Mouse (Mus musculus) MN1 (cell line): ENCODE measurements around the gene 1700056E22Rik.
A peak's percentile ranks its signal among the peaks of the same experiment; 100 is the strongest.

Source experiments
- DNase-seq: peaks from one replicate; pipeline ENCODE4 v3.0.0-alpha.2; 2016; ENCODE audit warnings: low spot score

1700056E22Rik gene

DNA sequence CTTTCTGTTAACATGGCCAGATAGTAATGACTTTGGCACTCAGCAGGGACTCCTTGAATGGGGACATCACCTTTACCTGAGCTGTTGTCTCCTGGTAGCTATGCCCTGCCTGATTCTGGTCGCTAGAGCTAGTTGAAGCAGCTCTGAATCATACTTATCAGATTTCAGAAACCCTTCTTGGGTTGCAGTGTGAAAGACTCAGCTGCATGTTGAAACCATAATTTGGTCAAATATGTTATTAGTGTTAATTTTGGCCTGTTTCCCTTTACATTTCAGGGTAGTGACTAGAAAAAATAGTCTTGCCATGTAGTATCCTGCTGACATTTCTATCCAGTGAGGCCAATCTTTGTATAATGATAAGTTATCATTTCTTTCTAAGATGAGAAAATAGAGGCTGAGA is 17.2 kb upstream of the 1700056E22Rik start:
- DNase-seq, result no peak

DNA sequence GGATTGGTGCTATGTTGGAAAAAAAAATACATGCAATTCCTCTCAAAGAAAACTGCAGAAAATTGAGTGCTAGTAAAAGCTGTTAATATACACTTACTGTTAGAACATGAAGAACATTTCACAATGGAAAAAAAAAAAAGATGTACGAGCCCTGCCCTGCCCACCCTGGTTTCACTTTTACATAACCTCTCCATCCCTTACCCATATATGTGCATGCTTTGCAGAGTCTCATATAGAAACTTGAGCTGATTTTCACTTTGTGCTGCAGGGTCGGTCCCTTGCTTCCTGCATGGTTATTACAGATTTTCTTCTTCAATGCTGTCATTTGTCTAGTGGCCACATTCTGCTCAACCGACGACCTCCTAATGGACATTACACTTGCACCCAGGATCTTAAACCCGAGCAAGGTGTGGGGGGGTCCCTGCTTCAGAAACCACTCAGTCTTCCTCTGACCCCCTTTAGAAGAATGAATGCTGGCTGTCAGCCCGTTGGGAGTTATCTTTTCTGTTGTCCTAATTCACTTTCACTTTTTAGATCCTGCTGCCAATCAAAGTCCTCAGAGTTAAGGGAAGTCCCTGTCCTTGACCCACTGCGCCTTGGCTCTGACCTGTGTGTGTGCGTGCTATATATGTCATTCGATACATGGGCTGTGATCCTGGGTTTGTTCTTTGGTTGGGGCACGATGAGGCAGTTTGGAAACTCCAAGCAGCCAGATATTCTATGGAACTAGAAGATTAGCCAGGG is 14.7 kb upstream of the 1700056E22Rik start:
- no peak for DNase-seq

DNA sequence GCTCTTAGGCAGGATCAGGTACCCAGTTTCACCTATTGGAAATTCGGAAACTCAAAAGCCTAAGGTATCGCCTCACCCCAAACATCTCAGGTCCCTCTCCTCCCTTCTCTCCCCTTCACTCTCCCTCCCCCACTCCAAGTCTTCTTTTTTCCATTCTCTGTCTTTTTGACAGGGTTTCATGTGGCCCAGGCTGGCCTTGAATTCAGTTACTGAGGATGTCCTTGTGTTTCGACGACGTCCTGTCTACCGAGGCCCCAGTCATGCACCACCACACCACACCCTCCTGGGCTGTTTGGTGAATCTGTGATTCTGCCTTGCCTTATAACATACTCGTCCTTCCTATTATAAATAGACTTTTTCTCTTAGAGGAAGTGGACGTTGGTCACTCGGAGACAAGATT is 13.7 kb upstream of the 1700056E22Rik start:
- DNase-seq, result no peak

DNA sequence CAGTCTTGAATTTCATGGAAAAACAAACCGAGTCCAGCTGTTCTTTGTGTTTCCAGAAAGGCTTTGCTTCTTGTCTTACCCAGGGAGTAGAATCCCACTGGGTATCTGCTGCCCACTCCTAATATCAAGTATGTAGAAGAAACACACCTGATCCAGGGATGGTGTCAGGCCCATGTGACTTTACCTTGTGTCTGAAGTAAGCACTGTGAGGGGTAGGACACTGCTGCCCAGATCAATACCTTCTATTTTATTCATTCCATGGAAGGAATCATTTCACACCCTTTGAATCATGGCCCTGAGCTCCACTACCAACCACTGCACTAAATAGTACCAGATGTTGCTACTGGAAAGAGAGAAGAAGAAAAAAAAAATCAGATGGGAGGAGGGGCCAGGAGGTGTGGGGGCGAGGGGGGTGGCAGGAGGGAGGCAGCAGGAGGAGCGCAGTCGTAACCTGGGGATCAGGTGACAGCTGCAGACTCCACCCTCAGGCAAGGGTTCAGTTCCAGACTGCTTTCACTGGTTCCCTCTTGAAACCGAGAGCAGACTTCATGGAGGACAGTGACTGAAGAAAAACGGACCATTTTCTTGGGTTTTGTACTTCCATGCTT is 12.1 kb upstream of the 1700056E22Rik start:
- no peak for DNase-seq

DNA sequence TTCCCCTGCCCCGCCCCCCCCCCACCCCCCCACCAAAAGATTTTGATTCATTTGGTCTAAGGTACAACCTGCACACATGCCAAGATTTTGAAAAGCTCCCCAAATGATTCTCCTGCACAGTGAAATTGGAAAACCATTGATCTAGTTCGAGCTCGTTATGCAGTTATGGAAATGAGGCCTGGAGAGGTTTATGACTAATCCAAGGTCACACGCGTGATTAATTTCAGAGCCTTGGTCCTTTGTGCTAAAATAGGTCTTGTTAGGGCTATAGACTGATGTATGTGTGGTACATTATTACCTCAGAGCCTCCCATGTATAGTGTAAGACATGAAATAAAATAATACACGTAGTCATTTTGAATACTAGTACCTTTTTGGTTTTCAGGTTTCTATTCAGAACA is 9.3 kb upstream of the 1700056E22Rik start:
- no peak for DNase-seq

DNA sequence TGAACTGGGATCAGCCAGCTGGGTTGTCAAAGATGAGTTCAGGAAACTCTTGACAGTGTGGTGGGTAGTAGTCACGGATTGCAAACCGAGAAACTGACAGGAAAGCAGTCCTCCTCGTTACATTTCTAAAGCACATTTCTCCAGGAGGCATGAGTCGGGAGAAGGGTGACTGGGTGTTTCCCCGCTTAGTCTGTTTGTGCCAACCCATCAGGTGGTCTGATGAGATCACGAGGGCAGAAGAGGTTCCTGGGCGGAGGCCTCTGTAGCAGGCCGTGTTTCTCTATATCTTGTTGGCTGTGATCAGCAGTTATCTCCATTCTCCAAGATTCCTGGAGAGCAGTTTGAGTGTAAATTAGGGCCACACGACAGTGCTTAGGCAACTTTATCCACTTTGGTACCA is 8.6 kb upstream of the 1700056E22Rik start:
- no peak for DNase-seq

DNA sequence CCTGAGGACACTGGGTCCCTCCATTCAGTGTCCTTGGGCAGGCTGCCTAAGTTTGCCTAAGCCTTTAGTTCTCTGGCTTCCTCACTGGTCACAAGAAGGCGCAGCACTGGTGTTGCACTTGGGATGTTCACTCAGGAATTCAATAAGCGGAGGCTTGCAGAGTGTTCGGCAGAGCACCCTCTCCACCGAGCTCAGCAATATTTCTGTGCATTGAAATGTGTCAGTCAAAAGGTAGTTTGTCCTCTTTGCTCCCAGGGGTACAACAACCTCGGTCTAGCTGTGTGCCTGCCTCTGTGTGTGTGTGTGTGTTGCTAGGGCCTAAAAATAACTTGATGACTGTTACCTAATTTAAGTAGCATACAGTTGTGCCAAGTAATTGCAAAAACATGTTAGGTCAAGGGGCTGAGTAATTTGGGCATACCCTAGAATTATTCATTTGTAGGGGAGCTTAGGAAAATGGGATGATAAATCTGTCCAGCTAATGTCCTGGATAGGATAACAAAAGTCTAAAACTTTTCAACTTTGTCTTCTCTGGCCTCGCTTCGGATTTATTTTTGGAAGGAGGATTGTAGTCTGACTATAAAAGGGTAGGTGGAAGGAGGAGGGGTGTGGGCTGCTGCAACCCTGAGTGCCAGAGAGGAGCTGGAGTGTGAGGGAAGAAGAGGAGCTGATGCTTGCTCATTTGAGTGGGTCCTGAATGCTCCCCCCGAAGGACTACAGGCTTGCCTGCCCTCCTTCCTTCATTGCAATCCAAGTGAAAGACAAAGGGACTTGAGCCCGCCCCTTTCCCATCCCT is 7.9 kb upstream of the 1700056E22Rik start:
- DNase-seq, result no peak

DNA sequence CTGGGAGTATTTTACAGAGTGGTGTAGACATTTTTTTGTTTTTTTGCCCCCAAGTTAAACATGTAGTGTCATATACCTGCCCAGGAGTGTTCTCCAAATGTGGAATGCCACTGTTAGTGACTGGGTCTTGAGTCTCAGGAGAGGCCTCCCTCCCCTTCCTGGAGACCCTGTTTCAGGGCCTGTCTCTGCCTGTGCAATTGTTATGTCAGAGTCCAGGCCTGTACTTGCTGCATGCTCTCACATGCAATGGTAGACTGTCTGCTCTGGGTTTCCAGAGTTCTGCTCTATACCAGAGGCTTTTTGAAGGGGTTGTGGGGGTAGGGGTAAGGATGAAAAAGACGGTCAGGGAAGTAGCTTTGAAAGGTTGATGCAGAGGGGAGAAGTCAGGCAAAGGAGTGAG is 6.8 kb upstream of the 1700056E22Rik start:
- DNase-seq, result no peak

DNA sequence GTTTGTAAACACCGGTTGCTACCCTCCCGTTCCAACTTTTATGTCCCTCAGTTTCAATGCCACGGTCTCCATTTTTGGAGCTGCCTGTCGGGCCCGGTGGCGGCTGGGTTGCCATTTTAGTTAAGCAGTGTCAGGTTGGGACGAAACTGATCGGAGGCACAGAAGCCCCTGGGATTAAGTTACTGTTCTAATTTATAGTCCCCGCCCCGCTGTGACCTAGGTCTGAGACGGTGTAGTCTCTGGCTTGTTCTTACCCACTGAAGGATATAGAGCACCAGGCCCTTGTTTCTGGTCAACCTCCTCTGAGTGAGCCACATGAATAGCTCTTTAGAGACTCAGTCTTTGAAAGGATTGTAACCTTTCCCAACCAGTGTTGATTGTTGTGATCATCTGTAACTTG is 6.1 kb upstream of the 1700056E22Rik start:
- no peak for DNase-seq

DNA sequence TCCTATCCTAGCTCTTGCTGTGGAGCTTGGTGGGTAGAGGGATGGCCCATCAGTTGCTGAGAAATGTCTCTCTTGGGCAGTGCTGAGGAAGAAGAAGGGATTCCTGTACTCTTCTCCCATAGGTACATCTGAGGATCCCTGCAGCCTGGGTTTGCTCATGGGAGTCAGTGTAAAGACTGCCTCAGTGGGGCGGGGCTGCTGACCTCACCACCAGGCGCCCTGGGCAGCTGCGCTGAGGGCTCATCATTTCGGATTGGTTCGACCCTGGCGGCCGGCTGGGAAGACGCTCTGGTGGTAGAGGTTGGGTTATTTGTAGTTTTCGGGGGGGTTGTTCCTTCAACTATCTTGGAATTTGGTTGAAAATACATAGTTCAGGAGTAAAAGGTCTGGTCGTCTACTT is 5.2 kb upstream of the 1700056E22Rik start:
- DNase-seq, result no peak

DNA sequence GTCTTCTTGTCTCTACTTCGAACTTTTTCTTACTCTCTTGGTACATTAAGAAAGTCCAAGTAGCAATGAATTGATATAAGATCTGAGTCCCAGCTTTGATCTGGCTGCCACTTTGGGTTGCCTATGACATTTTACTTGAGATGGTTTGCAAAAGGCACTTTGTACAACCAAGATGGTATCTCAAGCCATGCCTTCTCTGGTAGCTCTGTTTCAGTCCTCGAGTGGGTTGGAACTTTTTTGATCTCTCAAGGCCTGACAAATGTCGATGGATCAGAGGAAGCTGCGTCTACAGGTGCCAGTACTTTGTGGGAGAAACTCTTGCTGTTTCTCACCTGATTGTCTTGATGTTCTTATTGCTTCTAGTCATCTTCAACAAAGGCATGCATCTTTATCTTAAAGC is 3.7 kb upstream of the 1700056E22Rik start:
- DNase-seq, result no peak

DNA sequence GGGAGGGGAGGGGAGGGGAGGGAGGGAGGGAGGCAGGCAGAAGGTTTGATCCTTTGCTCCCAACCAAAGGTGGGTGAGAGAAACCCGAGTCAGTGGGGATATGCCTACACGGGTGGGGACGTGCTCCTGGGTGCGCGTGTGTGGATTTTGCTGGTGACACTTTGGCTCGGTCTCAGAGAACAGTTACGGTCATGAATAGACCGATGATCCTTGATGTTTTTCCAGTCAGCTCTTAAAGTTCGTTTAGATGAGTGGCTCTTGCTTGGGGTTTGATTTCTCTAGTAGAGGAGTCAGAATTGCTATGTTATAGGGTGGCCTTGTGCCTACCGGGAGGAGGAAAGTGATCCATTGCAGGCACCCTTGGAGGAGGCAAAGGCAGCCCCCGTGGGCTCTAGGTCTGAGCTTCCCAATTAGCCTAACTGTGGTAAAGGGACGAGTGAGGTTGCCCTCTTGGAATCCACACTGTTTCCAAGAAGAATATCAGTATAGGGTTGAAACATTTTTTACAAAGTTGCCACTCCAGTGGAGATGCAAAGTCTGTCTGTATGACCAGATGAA is 1.3 kb upstream of the 1700056E22Rik start:
- peak; percentile 32 for DNase-seq

DNA sequence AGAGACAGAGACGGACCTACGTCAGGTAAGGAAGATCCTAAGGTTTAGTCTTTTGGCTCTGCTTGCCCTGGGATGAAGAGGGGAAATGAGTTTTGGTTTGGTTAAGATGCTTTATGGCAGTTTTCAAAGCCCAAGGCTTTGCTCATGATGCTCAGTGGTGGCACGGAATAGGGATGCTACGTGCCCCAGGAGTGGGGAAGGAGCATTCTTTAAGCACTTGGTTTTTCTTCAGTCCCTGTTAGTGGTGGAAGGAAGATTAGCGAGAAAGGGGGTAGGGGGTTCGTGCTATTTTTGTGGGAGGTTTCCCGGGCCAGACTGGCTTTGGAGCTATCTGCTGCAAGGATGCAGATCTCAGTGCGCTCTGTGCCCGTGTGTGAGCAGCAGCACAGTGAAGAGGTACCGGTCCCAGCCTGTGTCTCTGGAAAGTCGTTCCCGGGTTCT is 660 bp upstream of the 1700056E22Rik start:
- peak; percentile 68 for DNase-seq

DNA sequence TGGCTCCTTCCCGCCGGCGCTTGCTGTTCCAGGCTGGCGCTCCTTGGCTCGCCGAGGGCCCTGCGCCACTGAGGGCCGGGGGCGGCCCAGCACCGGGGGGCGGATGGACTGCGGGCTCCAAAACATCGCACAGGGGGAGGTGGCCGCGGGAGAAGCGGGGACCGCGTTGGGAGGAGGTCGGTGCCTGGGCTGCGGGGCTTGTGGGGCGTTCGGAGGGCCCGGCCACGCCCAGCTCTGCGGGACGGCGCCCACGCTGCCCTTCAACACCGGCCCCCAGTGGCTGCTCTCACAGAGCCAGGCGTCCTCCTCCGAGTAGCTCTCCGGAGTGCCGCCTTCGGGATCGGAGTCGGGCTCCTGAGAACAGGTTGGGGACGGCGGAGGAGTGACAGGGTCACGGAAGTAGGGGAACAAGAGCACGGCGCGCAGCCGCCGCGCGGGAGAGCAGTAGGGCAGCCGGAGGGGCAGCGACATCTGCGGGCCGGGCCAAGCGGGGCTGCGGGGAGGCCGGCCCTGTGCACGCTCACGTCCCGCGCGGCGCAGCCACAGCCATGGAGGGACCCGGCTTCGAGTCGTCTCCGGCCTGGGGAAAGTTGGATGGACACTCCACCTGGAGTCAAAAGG is 601 bp downstream of the 1700056E22Rik start:
- no peak for DNase-seq

DNA sequence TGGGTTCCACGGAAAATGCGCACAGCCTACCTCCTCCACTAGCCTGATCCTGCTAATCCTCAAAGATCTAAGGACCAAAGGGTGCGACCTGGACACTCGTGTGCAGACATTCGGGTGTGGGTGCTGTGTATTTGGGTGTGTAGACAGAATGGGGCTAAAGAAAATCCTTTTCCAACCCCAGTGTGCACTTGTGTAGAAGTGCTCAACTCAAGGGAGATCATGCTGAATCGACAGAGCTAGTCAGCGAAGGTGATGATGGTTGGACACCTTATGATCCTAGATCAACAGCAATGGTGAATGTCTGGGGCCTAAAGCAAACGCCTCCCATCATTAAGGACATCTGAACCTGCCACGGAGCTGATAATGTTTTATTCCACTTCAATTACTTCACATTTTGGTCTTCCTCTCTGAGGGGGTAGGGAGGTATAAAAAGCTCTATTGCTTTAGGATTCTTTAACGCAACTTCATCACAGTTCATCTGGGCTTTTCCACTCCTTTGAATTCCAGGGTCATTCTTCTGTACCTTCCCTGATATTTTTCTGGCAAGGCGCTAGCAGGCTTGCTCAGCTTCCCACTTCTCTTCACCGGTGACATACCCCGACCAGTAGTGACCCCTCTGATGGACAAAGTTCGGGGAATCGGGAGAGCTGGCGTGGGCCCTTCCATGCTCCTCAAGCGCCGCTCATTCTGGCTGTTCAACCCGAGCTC is 1.3 kb downstream of the 1700056E22Rik start:
- no peak for DNase-seq

DNA sequence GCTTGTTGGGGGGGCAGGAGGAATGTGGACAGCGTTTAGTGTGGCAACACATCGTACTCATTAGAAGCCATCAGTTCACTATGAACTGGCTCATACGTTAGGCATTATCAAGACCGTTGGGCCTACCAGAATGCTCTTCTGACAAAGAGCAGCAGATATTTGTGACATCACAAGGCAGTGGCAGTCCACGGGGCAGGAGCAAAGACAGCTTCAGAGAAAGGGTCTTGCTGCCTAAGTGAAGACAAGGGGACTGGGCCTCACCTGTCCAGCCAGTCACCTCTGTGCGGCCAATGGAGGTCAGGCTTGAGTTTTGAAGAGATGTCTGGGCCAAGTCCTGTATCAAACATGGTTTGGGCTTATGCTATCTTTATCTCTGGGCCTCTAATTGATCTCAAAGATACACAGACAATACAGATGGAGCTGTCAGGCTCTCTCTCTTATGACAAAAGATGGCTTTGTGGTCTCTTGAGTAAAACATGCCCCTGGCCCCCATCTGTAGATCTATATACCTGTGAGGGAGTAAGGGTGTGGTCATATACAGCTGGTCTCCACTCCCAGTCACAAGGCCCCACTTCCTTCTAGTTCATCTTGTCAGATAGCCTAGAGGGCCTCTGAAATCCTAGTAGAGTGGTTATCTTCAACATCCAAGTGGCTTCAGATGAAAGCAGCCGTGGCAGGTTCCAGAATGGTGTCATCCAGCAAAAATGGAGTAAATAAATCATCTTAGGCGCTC is 3.9 kb downstream of the 1700056E22Rik start:
- no peak for DNase-seq

DNA sequence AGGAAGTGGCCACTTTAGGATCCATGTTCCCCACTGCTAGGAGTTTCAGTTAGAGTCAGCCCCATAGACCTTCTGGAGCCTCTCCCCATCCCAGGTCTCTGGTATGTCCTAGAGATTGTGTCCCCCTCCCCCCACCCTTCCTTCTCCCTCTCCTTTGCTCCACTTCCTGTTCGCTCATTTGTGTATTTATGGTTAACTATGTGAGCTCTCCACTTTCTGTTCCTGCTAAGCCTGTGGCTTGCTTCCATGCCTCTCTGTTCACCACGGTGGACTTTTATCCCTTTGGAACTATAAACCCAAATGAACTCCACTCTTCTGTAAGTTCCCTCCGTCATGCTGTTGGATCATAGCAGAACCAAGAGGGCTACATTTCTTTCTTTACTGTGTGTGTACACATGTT is 7.1 kb downstream of the 1700056E22Rik start:
- no peak for DNase-seq

DNA sequence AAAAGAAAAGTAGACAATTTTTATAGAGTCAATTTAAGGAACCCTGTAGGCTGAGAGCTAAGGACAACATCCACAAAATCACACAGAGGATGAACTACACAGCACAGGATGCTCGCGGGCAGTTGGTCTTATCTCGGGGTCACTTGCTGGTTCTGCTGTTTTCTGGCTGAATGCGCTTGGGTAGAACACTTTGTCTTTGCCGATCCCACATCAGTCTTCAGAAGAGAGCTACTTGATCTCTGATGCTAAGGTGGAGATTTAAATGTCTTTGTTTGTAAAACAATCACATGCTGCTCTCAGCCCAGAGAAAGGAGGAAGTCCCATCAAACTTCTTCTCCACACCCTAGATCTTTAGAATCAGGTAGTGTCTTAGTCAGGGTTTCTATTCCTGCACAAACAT is 9.0 kb downstream of the 1700056E22Rik start:
- no peak for DNase-seq

DNA sequence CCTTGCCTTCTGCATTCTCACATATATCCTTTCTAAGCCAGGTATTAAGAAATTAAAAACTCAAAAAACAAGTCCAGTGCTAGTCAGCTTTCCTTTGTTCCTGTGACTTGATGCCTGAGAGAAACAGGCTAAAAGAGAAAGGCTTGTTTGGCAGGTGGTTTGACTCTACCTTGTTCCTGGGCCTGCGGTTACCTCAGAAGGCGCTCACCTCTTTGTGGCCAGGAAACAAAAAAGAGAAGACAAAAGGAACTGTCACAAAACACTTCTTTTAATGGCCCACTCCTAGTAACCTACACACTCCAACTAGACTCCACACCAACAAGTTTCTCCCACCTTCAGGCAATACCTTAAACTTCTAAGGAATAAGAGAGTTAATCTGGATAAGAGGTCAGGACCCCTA is 9.5 kb downstream of the 1700056E22Rik start:
- DNase-seq, result no peak

DNA sequence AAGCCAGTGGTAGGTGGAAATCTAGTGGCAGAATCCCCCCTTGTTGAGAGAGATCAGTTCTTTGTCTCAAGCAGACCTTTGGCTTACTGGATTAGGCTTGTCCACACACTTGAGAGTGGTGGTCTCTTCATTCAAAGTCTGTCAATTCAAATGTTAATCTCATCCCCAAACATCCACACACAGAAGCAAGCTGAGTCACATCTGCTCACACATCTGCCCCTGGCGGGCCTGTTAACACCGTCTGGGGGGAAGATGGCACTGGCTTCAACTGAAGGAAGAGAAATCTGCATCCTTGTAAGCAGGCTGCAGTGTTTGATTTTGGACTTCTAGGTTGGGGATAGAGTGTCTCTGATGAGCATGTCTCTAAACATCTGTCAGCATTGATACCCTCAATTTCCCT is 10.1 kb downstream of the 1700056E22Rik start:
- DNase-seq, result no peak

DNA sequence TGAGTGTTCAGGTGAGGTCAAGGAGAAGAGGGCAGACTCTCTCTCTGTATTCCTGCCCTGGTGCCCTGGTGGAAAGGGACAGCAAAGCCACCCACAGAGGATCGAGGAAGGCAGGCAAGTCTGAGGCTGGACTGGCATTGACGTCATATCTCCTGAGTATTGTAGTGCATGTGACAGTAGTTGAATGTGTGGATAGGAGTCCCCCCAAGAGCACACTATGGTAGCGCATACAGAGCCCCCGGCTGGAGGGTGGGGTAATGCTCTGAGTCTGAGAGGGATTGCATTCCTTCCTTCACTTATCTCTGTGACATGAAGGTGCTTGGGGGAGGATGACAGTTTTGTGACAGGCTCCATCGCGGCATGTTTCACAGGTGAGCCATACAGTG is 14.4 kb downstream of the 1700056E22Rik start:
- DNase-seq, result no peak
